Mouse (Mus musculus) CH12.LX (cell line): ENCODE data around the gene Tnfrsf9. TPM values are rescaled to one million over a fixed set of nuclear protein-coding genes. Genes with fewer than 3 reads are reported as not detected.

Experiments
- DNase-seq: peaks from one replicate; pipeline ENCODE4 v3.0.0-alpha.2; 2013; ENCODE audit errors: extremely low read depth
- H3K27ac ChIP-seq: 2 replicates; pipeline ENCODE4 v1.5.1; 2012; ENCODE audit warnings: low read depth, mild to moderate bottlenecking, control low read depth, moderate library complexity; ENCODE audit not compliant: insufficient read depth
- H3K27me3 ChIP-seq: replicated peaks from 2 replicates; pipeline ENCODE3; 2012; ENCODE audit warnings: inconsistent platforms
- H3K36me3 ChIP-seq, 2 experiments: replicated peaks in 1 of 2; 2 replicates each; pipeline versions ENCODE3 to v1.6.1; 2012; ENCODE audit warnings: inconsistent platforms in 1 of 2, low read length in 1 of 2, mild to moderate bottlenecking in 1 of 2, mixed read lengths in 1 of 2, moderate library complexity in 1 of 2; ENCODE audit not compliant: control insufficient read depth in 1 of 2, insufficient read depth in 1 of 2
- H3K4me1 ChIP-seq, 2 experiments: 2 replicates each; pipeline ENCODE4 v1.6.1; 2012; ENCODE audit warnings: inconsistent platforms in 1 of 2, moderate library complexity in 1 of 2; ENCODE audit not compliant: insufficient read depth in 2 of 2, control insufficient read depth in 1 of 2
- H3K4me2 ChIP-seq: 2 replicates; pipeline ENCODE4 v1.6.1; 2012; ENCODE audit warnings: low read depth, mild to moderate bottlenecking, control low read depth; ENCODE audit not compliant: poor library complexity, insufficient read depth, severe bottlenecking
- H3K4me3 ChIP-seq, 3 experiments: fragments of 150-350 bp in 1 of 3; sonication (generic) in 1 of 3; replicated peaks in 1 of 3; 2 replicates each; pipeline versions ENCODE3 to v1.5.1; 2011 to 2012; ENCODE audit warnings: low read depth in 2 of 3, low read length in 2 of 3, mild to moderate bottlenecking in 2 of 3, moderate library complexity in 2 of 3, control low read depth in 1 of 3, improper control_type of control experiment in 1 of 3, inconsistent platforms in 1 of 3, mixed read lengths in 1 of 3; ENCODE audit not compliant: poor library complexity in 1 of 3
- H3K79me2 ChIP-seq: replicated peaks from 2 replicates; pipeline ENCODE4 v1.6.1; 2012; ENCODE audit warnings: mild to moderate bottlenecking, moderate library complexity; ENCODE audit not compliant: control insufficient read depth, poor library complexity, insufficient read depth, severe bottlenecking; ENCODE audit errors: extremely low read depth
- H3K9ac ChIP-seq: 2 replicates; pipeline ENCODE4 v1.6.1; 2012; ENCODE audit warnings: low read depth, mild to moderate bottlenecking, control low read depth, moderate library complexity; ENCODE audit not compliant: insufficient read depth
- H3K9me3 ChIP-seq: replicated peaks from 2 replicates; pipeline ENCODE3; 2012; ENCODE audit warnings: low read length, inconsistent platforms, mixed read lengths
- BHLHE40 ChIP-seq: IDR thresholded peaks from 2 replicates; pipeline ENCODE4 v1.6.1; 2011; ENCODE audit warnings: mild to moderate bottlenecking, low read depth, low read length, improper control_type of control experiment
- CHD1 ChIP-seq: IDR thresholded peaks from 2 replicates; pipeline ENCODE4 v1.6.1; 2012; ENCODE audit warnings: low read depth, low read length, improper control_type of control experiment, inconsistent platforms
- CHD2 ChIP-seq: IDR thresholded peaks from 2 replicates; pipeline ENCODE4 v1.6.1; 2011; ENCODE audit warnings: low read length, improper control_type of control experiment
- CTCF ChIP-seq, 2 experiments: IDR thresholded peaks in 1 of 2; conservative IDR thresholded peaks in 1 of 2; 2 replicates each; pipeline ENCODE4 v1.5.1; 2011 to 2012; ENCODE audit warnings: low read depth in 2 of 2, low read length in 2 of 2, improper control_type of control experiment in 1 of 2, inconsistent platforms in 1 of 2, mild to moderate bottlenecking in 1 of 2, moderate library complexity in 1 of 2
- E2F4 ChIP-seq: IDR thresholded peaks from 2 replicates; pipeline ENCODE4 v1.6.1; 2011; ENCODE audit warnings: low read depth, low read length, improper control_type of control experiment; ENCODE audit not compliant: insufficient replicate concordance
- ELF1 ChIP-seq: IDR thresholded peaks from 2 replicates; pipeline ENCODE4 v1.6.1; 2014; ENCODE audit warnings: low read depth, mild to moderate bottlenecking, inconsistent platforms, low read length, improper control_type of control experiment
- EP300 ChIP-seq: IDR thresholded peaks from 2 replicates; pipeline ENCODE4 v1.6.1; 2011; ENCODE audit warnings: low read length, improper control_type of control experiment
- ETS1 ChIP-seq: conservative IDR thresholded peaks from 2 replicates; pipeline ENCODE4 v1.6.1; 2012; ENCODE audit warnings: low read depth, mild to moderate bottlenecking, inconsistent platforms, low read length, improper control_type of control experiment, moderate library complexity
- GABPA ChIP-seq: IDR thresholded peaks from 2 replicates; pipeline ENCODE4 v1.6.1; 2012; ENCODE audit warnings: low read depth, low read length, improper control_type of control experiment, inconsistent platforms; ENCODE audit not compliant: insufficient replicate concordance
- HCFC1 ChIP-seq: IDR thresholded peaks from 2 replicates; pipeline ENCODE4 v1.6.1; 2012; ENCODE audit warnings: low read depth, mild to moderate bottlenecking, inconsistent platforms, low read length, improper control_type of control experiment
- IRF4 ChIP-seq: IDR thresholded peaks from 2 replicates; pipeline ENCODE4 v1.6.1; 2014; ENCODE audit warnings: low read depth, mild to moderate bottlenecking, inconsistent platforms, low read length, improper control_type of control experiment
- JUN ChIP-seq: IDR thresholded peaks from 2 replicates; pipeline ENCODE4 v1.6.1; 2011; ENCODE audit warnings: low read depth, mild to moderate bottlenecking, low read length, improper control_type of control experiment, moderate library complexity; ENCODE audit not compliant: insufficient read depth
- JUND ChIP-seq: conservative IDR thresholded peaks from 2 replicates; pipeline ENCODE4 v1.6.1; 2011; ENCODE audit warnings: low read depth, low read length, improper control_type of control experiment
- KAT2A ChIP-seq: IDR thresholded peaks from 2 replicates; pipeline ENCODE4 v1.6.1; 2012; ENCODE audit warnings: low read length, improper control_type of control experiment, inconsistent platforms; ENCODE audit not compliant: insufficient replicate concordance
- MAFK ChIP-seq: IDR thresholded peaks from 2 replicates; pipeline ENCODE4 v1.6.1; 2011; ENCODE audit warnings: low read length, improper control_type of control experiment; ENCODE audit not compliant: insufficient replicate concordance
- MAX ChIP-seq: IDR thresholded peaks from 2 replicates; pipeline ENCODE4 v1.6.1; 2011; ENCODE audit warnings: low read length, improper control_type of control experiment
- MAZ ChIP-seq: IDR thresholded peaks from 2 replicates; pipeline ENCODE4 v1.6.1; 2012; ENCODE audit warnings: low read depth, mild to moderate bottlenecking, inconsistent platforms, low read length, improper control_type of control experiment, moderate library complexity
- MEF2A ChIP-seq: IDR thresholded peaks from 2 replicates; pipeline ENCODE4 v1.6.1; 2014; ENCODE audit warnings: low read depth, mild to moderate bottlenecking, inconsistent platforms, low read length, improper control_type of control experiment, borderline replicate concordance
- MXI1 ChIP-seq: IDR thresholded peaks from 2 replicates; pipeline ENCODE4 v1.6.1; 2011; ENCODE audit warnings: mild to moderate bottlenecking, low read depth, low read length, improper control_type of control experiment
- MYC ChIP-seq: IDR thresholded peaks from 2 replicates; pipeline ENCODE4 v1.6.1; 2011; ENCODE audit warnings: low read depth, mild to moderate bottlenecking, improper control_type of control experiment, low read length
- NELFE ChIP-seq: IDR thresholded peaks from 2 replicates; pipeline ENCODE4 v1.6.1; 2011; ENCODE audit warnings: low read depth, low read length, improper control_type of control experiment
- NRF1 ChIP-seq: IDR thresholded peaks from 2 replicates; pipeline ENCODE4 v1.6.1; 2014; ENCODE audit warnings: low read depth, mild to moderate bottlenecking, inconsistent platforms, low read length, improper control_type of control experiment, moderate library complexity
- PAX5 ChIP-seq: IDR thresholded peaks from 2 replicates; pipeline ENCODE4 v1.6.1; 2012; ENCODE audit warnings: low read length, inconsistent platforms, mixed read lengths
- POLR2A ChIP-seq: IDR thresholded peaks from 2 replicates; pipeline ENCODE4 v1.6.1; 2011; ENCODE audit warnings: low read depth, mild to moderate bottlenecking, improper control_type of control experiment, low read length
- POLR2AphosphoS2 ChIP-seq: IDR thresholded peaks from 2 replicates; pipeline ENCODE4 v1.6.1; 2011; ENCODE audit warnings: low read depth, low read length, improper control_type of control experiment
- RAD21 ChIP-seq: IDR thresholded peaks from 2 replicates; pipeline ENCODE4 v1.6.1; 2011; ENCODE audit warnings: low read depth, mild to moderate bottlenecking, low read length, improper control_type of control experiment, moderate library complexity
- RCOR1 ChIP-seq: conservative IDR thresholded peaks from 2 replicates; pipeline ENCODE4 v1.6.1; 2012; ENCODE audit warnings: low read depth, mild to moderate bottlenecking, inconsistent platforms, low read length, improper control_type of control experiment
- SIN3A ChIP-seq: IDR thresholded peaks from 2 replicates; pipeline ENCODE4 v1.6.1; 2012; ENCODE audit warnings: low read length, improper control_type of control experiment, inconsistent platforms
- SMC3 ChIP-seq: IDR thresholded peaks from 2 replicates; pipeline ENCODE4 v1.6.1; 2011; ENCODE audit warnings: low read depth, low read length, improper control_type of control experiment
- TBP ChIP-seq: conservative IDR thresholded peaks from 2 replicates; pipeline ENCODE4 v1.6.1; 2011; ENCODE audit warnings: low read depth, low read length, improper control_type of control experiment
- TCF12 ChIP-seq: IDR thresholded peaks from 2 replicates; pipeline ENCODE4 v1.6.1; 2014; ENCODE audit warnings: low read depth, mild to moderate bottlenecking, inconsistent platforms, low read length, improper control_type of control experiment
- UBTF ChIP-seq: IDR thresholded peaks from 2 replicates; pipeline ENCODE4 v1.6.1; 2012; ENCODE audit warnings: low read depth, mild to moderate bottlenecking, inconsistent platforms, low read length, improper control_type of control experiment, moderate library complexity
- USF1 ChIP-seq: IDR thresholded peaks from 2 replicates; pipeline ENCODE4 v1.6.1; 2014; ENCODE audit warnings: low read depth, mild to moderate bottlenecking, inconsistent platforms, low read length, improper control_type of control experiment
- USF2 ChIP-seq: conservative IDR thresholded peaks from 2 replicates; pipeline ENCODE4 v1.6.1; 2011; ENCODE audit warnings: low read depth, low read length, improper control_type of control experiment
- ZC3H11A ChIP-seq: IDR thresholded peaks from 2 replicates; pipeline ENCODE4 v1.6.1; 2012; ENCODE audit warnings: low read depth, mild to moderate bottlenecking, inconsistent platforms, low read length, improper control_type of control experiment
- ZKSCAN1 ChIP-seq: IDR thresholded peaks from 2 replicates; pipeline ENCODE4 v1.6.1; 2012; ENCODE audit warnings: low read depth, inconsistent platforms, low read length, improper control_type of control experiment, borderline replicate concordance
- ZMIZ1 ChIP-seq: IDR thresholded peaks from 2 replicates; pipeline ENCODE4 v1.6.1; 2012; ENCODE audit warnings: low read depth, mild to moderate bottlenecking, inconsistent platforms, low read length, improper control_type of control experiment
- ZNF384 ChIP-seq: IDR thresholded peaks from 2 replicates; pipeline ENCODE4 v1.6.1; 2012; ENCODE audit warnings: low read depth, low read length, improper control_type of control experiment, inconsistent platforms
- dilution Hi-C: fragments of 300-500 bp; cut with MboI; formaldehyde crosslinking; loops from 2 replicates; pipeline ENCODE4 v1.14.3; 2020; ENCODE audit warnings: low sequenced_read_pairs; ENCODE audit not compliant: extremely low pct_unique_long_range_greater_than_20kb, extremely low pct_ligation_motif_present
- in situ Hi-C: fragments of 300-500 bp; cut with MboI; formaldehyde crosslinking; loops from 3 replicates; pipeline ENCODE4 v1.14.3; 2019; ENCODE audit warnings: low sequenced_read_pairs, low pct_ligation_motif_present, low pct_unique_long_range_greater_than_20kb, mixed read lengths
- polyA plus RNA-seq: library from polyadenylated mRNA; unstranded; fragments of >175 nt; gene quantifications from 2 replicates; pipeline ENCODE4 v1.2.1, GENCODE M21; 2012; ENCODE audit warnings: low read depth; ENCODE audit not compliant: insufficient read length
- total RNA-seq, 2 experiments: library from RNA; depleted of rRNA; stranded (reverse); fragments of 300-350 nt in 1 of 2; fragments of >200 nt in 1 of 2; gene quantifications; 2 replicates each; pipeline ENCODE4 v1.2.3; 2012 to 2014

Tnfrsf9 gene
- 2.5 and 3.1 TPM in 2 replicates for total RNA-seq (2012; rRNA removed)
- total RNA-seq (2014; rRNA removed), result 2.1 and 2.2 TPM in 2 replicates
- 2.8 and 2.9 TPM in 2 replicates for polyA plus RNA-seq

GRCm38 (mm10) chr4:150914290-150914733 is at the start of gene Tnfrsf9, which contains the start of gene Park7:
Gene Tnfrsf9 (plus strand): TSS chr4:150914562.
Gene Park7 (minus strand): TSS chr4:150914437.
- peaks cover 0 to 3% of the 10 kb centered on the region in 2 experiments for H3K36me3 ChIP-seq
- in situ Hi-C loops, result no loop called here
- TF ChIP-seq MEF2A (peak; percentile 63; the same call in 1 of the 2 replicates), JUND (no peak), BHLHE40 (no peak; the same call in 1 of the 2 replicates), ZMIZ1 (peak; percentile 29; the same call in 1 of the 2 replicates), KAT2A (peak; percentile 88; the same call in 1 of the 2 replicates), GABPA (peak; percentile 27; the same call in 1 of the 2 replicates), E2F4 (0 out of 2 replicates have a peak, but pooled peaks have one; percentile 76), UBTF (peak; percentile 73; the same call in 1 of the 2 replicates), NRF1 (peak; percentile 98), CTCF (conservative IDR thresholded peaks at IDR 0.05 in 1 of 2, IDR thresholded peaks at IDR 0.05 in 1 of 2; ENCODE audit: low read depth in 2 of 2, low read length in 2 of 2) (peak in 1 of 2 experiments; percentile 59; a peak in 2 of 4 replicates), USF2 (no peak), MAX (no peak; the same call in 1 of the 2 replicates), MAZ (no peak; the same call in 1 of the 2 replicates), ETS1 (peak; percentile 20; the same call in 1 of the 2 replicates), CHD2 (peak; percentile 69; the same call in 1 of the 2 replicates), RAD21 (no peak), USF1 (no peak), ZNF384 (no peak), POLR2AphosphoS2 (peak; percentile 59), RCOR1 (no peak), TBP (no peak; the same call in 1 of the 2 replicates), TCF12 (peak; percentile 88), ELF1 (peak; percentile 89; the same call in 1 of the 2 replicates), MYC (no peak), ZKSCAN1 (no peak), POLR2A (peak; percentile 90), EP300 (no peak), JUN (no peak), PAX5 (no peak), ZC3H11A (no peak), IRF4 (peak; percentile 66), SIN3A (peak; percentile 69; the same call in 1 of the 2 replicates), MAFK (no peak), HCFC1 (peak; percentile 92), NELFE (peak; percentile 81), MXI1 (peak; percentile 52; the same call in 1 of the 2 replicates), SMC3 (no peak), CHD1 (no peak)
- no peaks in the 10 kb centered on the region for H3K9me3 ChIP-seq
- peak within 1 kb of the TSS; percentile 91 for H3K4me2 ChIP-seq
- H3K4me3 ChIP-seq, result peak within 1 kb of the TSS; percentile 63 to 92 (median 68)
- peaks cover 2% of the 10 kb centered on the region for H3K27me3 ChIP-seq
- peak; percentile 98 for DNase-seq
- dilution Hi-C loops, result no loop called here
- H3K4me1 ChIP-seq, result peaks cover 8 to 25% of the 10 kb centered on the region in 2 experiments; a peak in 3 of 4 replicates
- peaks cover 3% of the 10 kb centered on the region; the same call in 1 of the 2 replicates for H3K79me2 ChIP-seq
- peak within 1 kb of the TSS; percentile 79 for H3K27ac ChIP-seq
- H3K9ac ChIP-seq, result peak within 1 kb of the TSS; percentile 79
